Mouse (Mus musculus): ENCODE measurements at regions not wholly inside any gene's neighbourhood (a gene's known extent, or its start where the extent isn't known, plus 50 kb on each side); places are given as distances from the start of the nearest gene placed in this dataset. TPM values are rescaled to one million over a fixed set of nuclear protein-coding genes. Genes with fewer than 3 reads are reported as not detected.

MicroRNAs encoded in the stretch of these regions (microRNA counts, 519-probe panel; counts per million panel counts)
- 5,950 counts per million, percentile 78 among the panel's probes with 10 or more counts for microRNA mmu-miR-137

Small RNA genes lying in the stretch of these regions (microRNA-seq; reads per million reads assigned to microRNA genes)
- gene Gm24155 (not detected), gene Mir137 (11,459 reads per million, percentile 97 among the genes with 10 or more reads in this experiment)
